Mouse (Mus musculus) embryo, embryonic 10.5 days (tissue): ENCODE measurements around the gene Mctp2.
A peak's percentile ranks its signal among the peaks of the same experiment; 100 is the strongest.

ENCODE experiments used
- DNase-seq: peaks from one replicate; pipeline ENCODE4 v3.0.0-alpha.2; 2015; ENCODE audit warnings: low spot score

Gene Mctp2

GRCm38 (mm10) chr7:72165726-72166701, 140.4 kb downstream of the Mctp2 start:
- DNase-seq = no peak

GRCm38 (mm10) chr7:72162256-72162655, 144.2 kb downstream of the Mctp2 start:
- no peak for DNase-seq

DNA sequence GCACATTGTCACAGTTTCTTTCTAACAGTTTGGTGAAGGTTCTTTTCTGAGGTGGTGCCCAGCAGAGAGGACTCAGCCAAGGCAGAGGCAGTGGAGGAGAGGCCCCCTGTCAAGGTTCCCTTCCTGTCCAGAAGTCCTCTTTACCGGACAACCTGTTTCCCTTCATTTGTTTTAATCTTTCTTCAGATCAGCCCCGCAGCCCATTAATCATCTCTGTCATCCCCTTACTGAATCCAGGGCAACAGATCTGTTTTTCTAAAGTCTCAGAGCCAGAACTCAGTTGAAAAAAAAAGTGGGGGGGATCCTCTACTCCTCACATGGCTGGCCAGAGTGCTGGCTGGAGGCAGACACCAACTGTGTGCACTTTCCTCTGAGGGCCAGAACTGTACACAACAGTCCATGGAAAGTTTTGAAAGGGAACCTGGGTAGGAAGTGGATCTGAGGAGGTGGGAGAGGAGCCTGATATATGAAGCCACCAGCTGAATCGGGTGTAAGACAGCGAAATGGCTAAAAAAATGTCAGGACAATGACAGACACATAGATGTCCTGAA, 146.8 kb downstream of the Mctp2 start:
- peak; percentile 45 for DNase-seq

DNA sequence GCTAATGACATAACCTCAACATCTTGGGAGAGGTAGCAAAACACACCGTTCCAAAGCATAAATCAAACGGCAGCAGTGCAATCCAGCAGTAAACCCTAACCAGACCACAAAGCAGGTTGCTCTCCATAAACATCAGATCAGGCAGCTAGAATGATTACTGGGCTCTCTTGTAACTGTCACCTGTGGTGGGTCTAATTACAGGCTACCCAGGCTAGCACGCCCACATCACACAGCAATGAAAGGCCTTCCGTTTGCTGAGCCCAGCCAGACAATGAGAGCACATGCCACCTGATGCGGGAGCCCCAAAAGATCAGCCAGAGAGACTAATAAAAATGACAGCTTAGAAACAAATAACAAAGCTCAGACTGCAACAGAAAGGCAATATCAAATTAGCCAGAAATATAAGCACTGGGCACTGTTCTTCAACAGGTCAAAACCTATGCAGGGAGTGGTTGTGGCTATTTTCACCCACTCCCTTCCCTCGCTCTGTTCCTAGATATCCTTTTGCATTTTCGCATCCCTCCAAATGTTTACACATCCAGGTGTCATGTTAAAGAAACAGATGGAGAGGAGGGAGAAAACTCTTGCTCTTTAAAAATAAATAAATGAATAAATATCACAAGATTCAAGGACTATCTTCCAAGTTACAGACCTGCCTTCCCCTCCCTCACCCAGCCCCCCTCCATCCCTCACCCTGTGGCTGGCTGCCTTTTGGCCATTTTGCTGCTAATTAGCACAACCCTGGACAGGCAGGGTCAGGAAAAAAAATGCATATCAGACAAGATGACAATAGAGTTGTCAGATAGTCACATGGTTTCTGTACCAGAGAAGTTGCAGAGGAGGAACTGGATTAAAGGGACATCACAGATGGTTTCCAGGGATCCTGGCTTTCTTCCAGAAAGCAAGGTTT, 155.4 kb downstream of the Mctp2 start:
- peak; percentile 41 for DNase-seq

GRCm38 (mm10) chr7:72149073-72149472, 157.3 kb downstream of the Mctp2 start:
- DNase-seq = peak; percentile 80

GRCm38 (mm10) chr7:72146849-72147248, 159.6 kb downstream of the Mctp2 start:
- no peak for DNase-seq

GRCm38 (mm10) chr7:72145726-72146520, 160.5 kb downstream of the Mctp2 start:
- no peak for DNase-seq

- DNase-seq = no peak
These were observed 167.7 kb downstream of the Mctp2 start for GRCm38 (mm10) chr7:72138701-72139100.

- no peak for DNase-seq
These were observed 185.4 kb downstream of the Mctp2 start for GRCm38 (mm10) chr7:72120986-72121385.

DNA sequence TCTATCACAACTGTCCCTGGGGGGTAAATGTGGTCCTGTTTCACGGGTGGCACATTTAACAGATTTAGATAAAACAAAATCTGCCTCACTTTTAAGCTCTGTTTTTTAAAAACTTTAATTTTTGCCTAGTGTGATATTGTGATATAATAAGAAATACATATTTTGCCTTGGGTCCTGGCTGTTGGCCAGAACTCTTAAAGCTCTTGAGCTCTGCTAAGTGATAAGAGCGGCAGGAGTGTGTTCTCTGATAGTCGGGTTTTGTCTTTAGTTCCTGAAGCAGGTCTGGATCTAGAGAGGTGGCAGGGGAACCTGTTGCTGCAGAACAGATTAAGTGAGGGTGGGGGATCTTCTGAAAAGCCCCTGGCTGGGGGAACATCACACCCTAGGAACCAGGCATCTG, 186.7 kb downstream of the Mctp2 start:
- DNase-seq = no peak

GRCm38 (mm10) chr7:72117376-72118077, 188.9 kb downstream of the Mctp2 start:
- DNase-seq = no peak

GRCm38 (mm10) chr7:72115073-72115472, 191.3 kb downstream of the Mctp2 start:
- DNase-seq = no peak

DNA sequence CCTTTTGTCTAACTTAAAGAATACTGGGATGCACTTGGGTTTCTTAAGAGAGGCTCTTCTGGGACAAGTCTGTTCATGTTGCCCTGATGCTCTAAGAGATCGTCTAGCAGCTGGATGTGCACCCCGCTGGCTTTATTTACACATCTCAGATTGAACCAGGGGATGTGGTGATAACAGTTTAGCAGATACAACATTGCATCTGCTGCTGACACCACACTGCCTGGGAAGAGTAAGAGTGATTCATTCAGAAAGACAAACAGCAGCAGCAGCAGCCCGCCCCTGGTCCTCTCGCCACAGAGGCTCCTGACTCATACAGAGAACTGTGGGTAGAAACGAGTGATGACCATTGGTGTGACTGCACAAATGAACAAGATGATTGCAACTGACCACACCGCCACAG, 195.8 kb downstream of the Mctp2 start:
- no peak for DNase-seq

DNA sequence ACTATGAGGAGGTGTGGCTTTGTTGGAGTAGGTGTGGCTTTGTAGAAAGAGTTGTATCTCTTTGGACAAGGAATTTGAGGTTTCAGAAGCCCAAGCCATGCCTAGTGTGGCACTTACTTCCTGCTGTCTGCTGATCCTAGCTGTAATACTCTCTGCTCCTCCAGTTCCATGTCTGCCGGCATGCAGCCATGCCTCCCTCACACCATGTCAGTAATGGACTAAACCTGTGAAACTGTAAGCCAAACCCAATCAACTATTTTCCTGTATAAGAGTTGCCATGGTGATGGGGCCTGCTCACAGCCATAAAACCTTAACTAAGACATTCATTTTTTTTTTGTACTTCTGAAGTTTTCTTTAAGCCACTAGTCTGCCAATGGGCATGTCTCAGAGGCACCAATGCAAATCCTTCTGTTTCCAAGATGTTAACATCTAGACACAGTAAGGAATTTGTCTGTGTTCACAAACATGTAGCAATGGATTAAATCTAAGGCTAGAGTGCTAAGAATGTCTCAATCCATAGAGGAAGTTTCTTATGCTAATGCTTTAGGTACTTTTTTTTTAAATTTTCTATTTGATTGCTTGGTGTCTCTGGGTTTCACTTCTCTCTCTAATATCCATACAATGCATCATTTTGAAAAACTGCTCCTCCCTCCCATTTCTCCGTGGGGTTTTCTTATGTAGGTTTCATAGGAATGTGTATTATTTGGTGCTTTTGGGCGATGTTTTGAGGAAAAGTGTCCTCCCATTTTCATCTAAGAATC, 197.6 kb downstream of the Mctp2 start:
- no peak for DNase-seq

DNA sequence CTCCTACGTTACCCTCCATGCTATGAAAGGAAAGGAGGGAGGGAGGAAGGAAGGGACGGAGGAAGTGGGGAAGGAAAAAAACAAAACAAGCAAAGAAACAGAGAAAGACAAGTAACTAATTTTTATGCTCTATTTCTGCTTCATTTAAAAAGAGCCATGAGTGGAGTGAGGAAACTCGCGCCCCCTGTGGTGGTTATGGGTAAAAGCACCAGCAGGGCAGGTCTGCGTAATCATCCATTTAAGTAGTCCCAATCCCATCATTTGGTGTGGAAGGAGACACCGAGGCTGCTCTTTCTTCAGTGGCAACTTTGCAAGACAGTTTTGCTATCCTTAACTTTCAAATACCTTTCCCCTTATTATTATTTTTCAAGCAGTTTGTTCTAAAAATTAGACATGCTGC, 202.2 kb downstream of the Mctp2 start:
- DNase-seq = peak; percentile 50

DNA sequence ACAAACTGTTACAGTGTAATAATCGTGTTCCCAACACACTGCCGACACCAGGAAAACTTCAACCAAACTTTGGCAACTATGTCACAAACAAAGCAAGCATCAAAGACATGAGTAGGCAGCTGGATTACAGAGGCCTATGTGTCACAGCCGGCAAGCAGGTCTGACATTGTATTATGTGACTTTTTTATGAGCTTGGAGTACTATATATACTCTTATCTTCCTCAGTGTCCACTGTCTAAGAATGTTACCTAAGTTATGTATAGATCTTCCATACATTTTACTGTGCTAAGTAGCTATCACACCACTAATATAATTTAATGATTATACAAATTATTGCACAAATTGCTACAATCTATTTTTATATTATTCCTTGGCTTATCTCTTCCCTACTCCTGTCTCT, 202.8 kb downstream of the Mctp2 start:
- no peak for DNase-seq

- no peak for DNase-seq
These were observed 205.7 kb downstream of the Mctp2 start for GRCm38 (mm10) chr7:72100683-72101082.

GRCm38 (mm10) chr7:72098603-72099002, 207.8 kb downstream of the Mctp2 start:
- DNase-seq = no peak

- no peak for DNase-seq
These were observed 209.4 kb downstream of the Mctp2 start for GRCm38 (mm10) chr7:72096973-72097372.

DNA sequence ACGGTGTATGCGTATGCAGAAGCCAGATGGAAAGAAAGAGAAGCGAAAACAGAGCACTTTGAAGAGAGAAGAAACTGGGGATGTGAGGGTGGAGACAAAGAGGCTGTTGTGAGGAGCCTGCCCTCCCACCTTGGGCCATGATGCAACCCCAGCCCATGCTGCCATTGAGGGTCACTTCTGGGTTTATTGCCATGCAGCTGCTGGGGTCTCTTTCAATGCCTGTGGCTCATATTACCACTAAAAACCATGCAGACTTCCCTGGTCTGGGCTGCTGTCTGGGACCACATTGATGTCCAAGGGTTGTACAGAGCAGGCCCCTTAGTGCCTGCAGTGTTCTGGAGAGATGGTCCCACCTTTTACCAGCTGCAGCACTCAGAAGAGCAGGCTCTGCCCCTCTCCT, 210.0 kb downstream of the Mctp2 start:
- peak; percentile 29 for DNase-seq
